Mouse (Mus musculus) neural tube, embryonic 15.5 days (tissue): ENCODE data around the gene Prss32. TPM values are rescaled to one million over a fixed set of nuclear protein-coding genes. Genes with fewer than 3 reads are reported as not detected.
"Not testable (repeated sequence)": the region's sequence is repeated elsewhere in the genome, so short reads cannot be mapped to it uniquely, and the experiment has no call there.

Experiments used
- ATAC-seq: fragments of 200-750 bp; cut with Nextera tagmentation; 2 replicates; pipeline ENCODE4 v1.8.0; 2017; ENCODE audit warnings: mild to moderate bottlenecking, moderate TSS enrichment, moderate library complexity; ENCODE audit not compliant: low FRiP score
- H3K27ac ChIP-seq: fragments of 300-500 bp; sonication (generic); replicated peaks from 2 replicates; pipeline ENCODE4 v1.5.1; 2015; ENCODE audit warnings: mild to moderate bottlenecking, inconsistent platforms
- H3K27me3 ChIP-seq: fragments of 300-500 bp; sonication (generic); replicated peaks from 2 replicates; pipeline ENCODE4 v1.6.1; 2015; ENCODE audit warnings: inconsistent platforms
- H3K36me3 ChIP-seq: fragments of 300-500 bp; sonication (generic); 2 replicates; pipeline ENCODE4 v1.6.1; 2015; ENCODE audit warnings: inconsistent platforms
- H3K4me1 ChIP-seq: fragments of 300-500 bp; sonication (generic); 2 replicates; pipeline ENCODE4 v1.6.1; 2015; ENCODE audit warnings: inconsistent platforms
- H3K4me2 ChIP-seq: fragments of 300-500 bp; sonication (generic); 2 replicates; pipeline ENCODE4 v1.6.1; 2015; ENCODE audit warnings: inconsistent platforms, mild to moderate bottlenecking, moderate library complexity
- H3K4me3 ChIP-seq: fragments of 300-500 bp; sonication (generic); replicated peaks from 2 replicates; pipeline ENCODE4 v1.5.1; 2015; ENCODE audit warnings: mild to moderate bottlenecking, inconsistent platforms
- H3K9ac ChIP-seq: fragments of 300-500 bp; sonication (generic); replicated peaks from 2 replicates; pipeline ENCODE4 v1.6.1; 2015; ENCODE audit warnings: mild to moderate bottlenecking, inconsistent platforms
- H3K9me3 ChIP-seq: fragments of 300-500 bp; sonication (generic); replicated peaks from 2 replicates; pipeline ENCODE4 v1.6.1; 2016; ENCODE audit warnings: inconsistent platforms
- WGBS: fragments of 180-500 bp; shearing (Covaris S2); methylation state at CpG from one replicate; pipeline ENCODE4 v1.1.7; 2015; ENCODE audit warnings: mixed read lengths; 5-methylcytosine and 5-hydroxymethylcytosine counted together
- microRNA-seq: library from miRNA; unstranded; fragments of <30 nt; microRNA quantifications from one replicate; pipeline ENCODE4, GENCODE M21; 2017
- polyA plus RNA-seq: library from polyadenylated mRNA; unstranded; fragments of >200 nt; fragmentation: Nextera tagmentation; extraction: Ambion mirVana; gene quantifications from 2 replicates; pipeline ENCODE4 v1.2.1, GENCODE M21; 2015

The Prss32 gene
- polyA plus RNA-seq, 1 experiment from 2014 or later, result 0.50 TPM

GRCm38 (mm10) chr17:23876741-23877140, 33.1 kb downstream of the Prss32 start:
- peak overlapping the region; percentile 30; the same call in 1 of the 2 replicates for H3K27ac ChIP-seq
- H3K9ac ChIP-seq, result no peak overlapping the region
- no peaks in the 10 kb centered on the region for H3K27me3 ChIP-seq
- no peaks in the 10 kb centered on the region for H3K4me1 ChIP-seq
- no peak overlapping the region for H3K4me2 ChIP-seq
- no peaks in the 10 kb centered on the region for H3K9me3 ChIP-seq
- 47% methylated on average over 3 of the region's 3 CpGs for WGBS
- H3K36me3 ChIP-seq, result no peaks in the 10 kb centered on the region
- no peak overlapping the region for H3K4me3 ChIP-seq
- ATAC-seq, result peak; percentile 90

- Histone ChIP-seq H3K4me1 (no peaks in the 10 kb centered on the region), H3K27me3 (no peaks in the 10 kb centered on the region), H3K9ac (no peak overlapping the region), H3K36me3 (no peaks in the 10 kb centered on the region), H3K9me3 (no peaks in the 10 kb centered on the region), H3K4me3 (no peak overlapping the region), H3K27ac (peak overlapping the region; percentile 46), H3K4me2 (no peak overlapping the region)
- ATAC-seq, result peak; percentile 92
- WGBS, result 92% methylated on average over 2 of the region's 2 CpGs
These were observed 33.5 kb downstream of the Prss32 start for GRCm38 (mm10) chr17:23877166-23877565.

- ATAC-seq, H3K9me3 ChIP-seq, H3K9ac ChIP-seq: not testable (repeated sequence)
These were observed 36.9 kb downstream of the Prss32 start, which contains the start of the genes Dcpp1 and Dcpp2 for GRCm38 (mm10) chr17:23880576-23880975. TSS of gene Dcpp1 (plus strand) at chr17:23880876. TSS of gene Dcpp2 (plus strand) at chr17:23880880.

More at GRCm38 (mm10) chr17:23880576-23880975, 36.9 kb downstream of the Prss32 start, which contains the start of the genes Dcpp1 and Dcpp2:
- H3K27ac ChIP-seq, H3K36me3 ChIP-seq, H3K4me1 ChIP-seq, H3K27me3 ChIP-seq, H3K4me2 ChIP-seq, H3K4me3 ChIP-seq: not testable (repeated sequence)
- WGBS, result 90% methylated on average over 4 of the region's 4 CpGs

Small RNA genes lying within 50 kb of the gene (microRNA-seq; reads per million reads assigned to microRNA genes)
- 0.52 reads per million for gene Mir5125

Other genes starting within 250 kb of the Prss32 start
- 22.6 and 24.9 TPM in 2 replicates for gene Zfp13, start 244.4 kb upstream of the Prss32 start, polyA plus RNA-seq
- not detected in 2 replicates for gene Zscan10, start 243.0 kb upstream of the Prss32 start, polyA plus RNA-seq
- 2.1 and 2.5 TPM in 2 replicates for gene Mmp25, start 198.6 kb upstream of the Prss32 start, polyA plus RNA-seq
- 0.84 TPM in 1 of 2 replicates, not detected in the other for gene Bicdl2, start 183.3 kb upstream of the Prss32 start, polyA plus RNA-seq
- 129 and 149 TPM in 2 replicates for gene Hcfc1r1, start 170.3 kb upstream of the Prss32 start, polyA plus RNA-seq
- gene Thoc6, start 170.0 kb upstream of the Prss32 start, polyA plus RNA-seq, result 44.1 and 45.1 TPM in 2 replicates
- gene Tnfrsf12a, start 166.4 kb upstream of the Prss32 start, polyA plus RNA-seq, result 9.1 and 9.5 TPM in 2 replicates
- gene Cldn6, start 164.6 kb upstream of the Prss32 start, polyA plus RNA-seq, result 0.14 and 8.5 TPM in 2 replicates
- 1.1 TPM in 2 replicates for gene Cldn9, start 159.8 kb upstream of the Prss32 start, polyA plus RNA-seq
- 0.23 and 0.27 TPM in 2 replicates for gene 1520401A03Rik, start 121.1 kb upstream of the Prss32 start, polyA plus RNA-seq
- 17.5 and 26.7 TPM in 2 replicates for gene Pkmyt1, start 117.5 kb upstream of the Prss32 start, polyA plus RNA-seq
- 53.0 and 60.0 TPM in 2 replicates for gene Paqr4, start 103.0 kb upstream of the Prss32 start, polyA plus RNA-seq
- 1.3 and 6.9 TPM in 2 replicates for gene Kremen2, start 98.0 kb upstream of the Prss32 start, polyA plus RNA-seq
- 199 and 224 TPM in 2 replicates for gene Flywch1, start 72.3 kb upstream of the Prss32 start, polyA plus RNA-seq
- gene Flywch2, start 57.8 kb upstream of the Prss32 start, polyA plus RNA-seq, result 74.8 and 94.6 TPM in 2 replicates
- 479 and 502 TPM in 2 replicates for gene Srrm2, start 53.3 kb upstream of the Prss32 start, polyA plus RNA-seq
- gene Elob, start 14.7 kb upstream of the Prss32 start, polyA plus RNA-seq, result 1,232 and 1,344 TPM in 2 replicates
- gene Prss33, start 7.8 kb upstream of the Prss32 start, polyA plus RNA-seq, result not detected in 2 replicates
- gene Prss41, start 317 bp downstream of the Prss32 start, polyA plus RNA-seq, result 1.9 and 2.0 TPM in 2 replicates
- not detected in 2 replicates for gene Prss21, start 24.2 kb downstream of the Prss32 start, polyA plus RNA-seq
- not detected in 2 replicates for gene Dcpp1, start 37.0 kb downstream of the Prss32 start, polyA plus RNA-seq
- not detected in 2 replicates for gene Dcpp2, start 37.0 kb downstream of the Prss32 start, polyA plus RNA-seq
- gene Dcpp3, start 73.6 kb downstream of the Prss32 start, polyA plus RNA-seq, result not detected in 2 replicates
- gene Sbp, start 97.8 kb downstream of the Prss32 start, polyA plus RNA-seq, result not detected in 2 replicates
- not detected in 2 replicates for gene Sbpl, start 111.4 kb downstream of the Prss32 start, polyA plus RNA-seq
- gene Prss30, start 136.7 kb downstream of the Prss32 start, polyA plus RNA-seq, result 0.96 TPM in 1 of 2 replicates, not detected in the other
- not detected in 2 replicates for gene Prss22, start 154.2 kb downstream of the Prss32 start, polyA plus RNA-seq
- 0.19 and 0.28 TPM in 2 replicates for gene Prss27, start 194.3 kb downstream of the Prss32 start, polyA plus RNA-seq
- gene Kctd5, start 229.6 kb downstream of the Prss32 start, polyA plus RNA-seq, result 75.9 and 77.4 TPM in 2 replicates